Mouse (Mus musculus) thymus, adult 2 months (tissue): ENCODE results near the gene Olfml3.

Experiments
- CTCF ChIP-seq: fragments of 200-500 bp; IDR thresholded peaks from 2 replicates; pipeline ENCODE4 v1.5.1; 2012; ENCODE audit warnings: mild to moderate bottlenecking, control low read depth, low read length, moderate library complexity, borderline replicate concordance; ENCODE audit not compliant: control insufficient read depth, poor library complexity, insufficient read depth; ENCODE audit errors: extremely low read depth
- POLR2A ChIP-seq: fragments of 200-500 bp; IDR thresholded peaks from 2 replicates; pipeline ENCODE4 v1.6.1; 2012; ENCODE audit warnings: mild to moderate bottlenecking, low read length, control low read depth, moderate library complexity; ENCODE audit not compliant: control insufficient read depth, poor library complexity, insufficient read depth; ENCODE audit errors: extremely low read depth

DNA sequence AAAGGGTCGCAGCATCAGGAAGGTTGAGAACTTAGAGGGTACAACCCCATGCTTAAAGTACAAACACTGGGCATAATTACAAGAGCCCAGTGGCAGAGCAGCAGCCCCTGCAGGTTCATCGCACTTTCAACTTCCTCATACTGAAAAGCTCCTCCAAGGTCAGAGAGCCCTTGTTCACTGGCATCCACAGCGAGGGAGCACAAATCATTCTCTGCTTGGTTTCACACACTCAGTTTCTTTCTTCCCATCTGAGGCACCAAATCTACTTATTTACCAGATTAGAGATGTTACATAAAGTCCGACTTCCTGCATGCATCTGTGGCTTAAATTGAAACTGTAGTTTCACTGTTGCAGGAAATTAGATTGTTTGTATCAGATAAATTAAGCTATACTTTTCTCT is 35.0 kb upstream of the Olfml3 start:
- no peak for TF ChIP-seq CTCF
- no peak for TF ChIP-seq POLR2A
